Mouse (Mus musculus): Measurements from ENCODE around the gene Ntm.

The Ntm gene

DNA sequence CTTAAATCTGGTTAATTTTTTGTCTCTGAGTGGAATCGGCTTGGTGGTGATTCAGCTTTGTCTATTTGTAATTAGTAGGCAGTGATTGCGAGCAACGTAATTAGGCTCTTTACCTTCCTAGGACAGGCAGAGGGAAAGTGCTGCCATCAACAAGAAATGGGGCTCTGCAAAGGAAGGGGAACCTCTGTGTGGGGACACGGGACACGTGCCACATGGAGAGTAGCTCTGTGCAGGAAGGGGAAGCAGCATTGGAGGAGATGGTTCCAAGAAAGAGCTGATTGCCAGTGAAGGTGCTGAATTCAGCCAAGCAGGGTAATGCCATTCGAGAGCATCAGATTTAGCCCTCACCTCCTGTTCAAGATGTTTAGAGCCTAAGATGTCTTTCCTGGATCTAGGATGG is 936.5 kb downstream of the Ntm start:
- DNase-seq (ENCODE audit: low spot score): no peak

DNA sequence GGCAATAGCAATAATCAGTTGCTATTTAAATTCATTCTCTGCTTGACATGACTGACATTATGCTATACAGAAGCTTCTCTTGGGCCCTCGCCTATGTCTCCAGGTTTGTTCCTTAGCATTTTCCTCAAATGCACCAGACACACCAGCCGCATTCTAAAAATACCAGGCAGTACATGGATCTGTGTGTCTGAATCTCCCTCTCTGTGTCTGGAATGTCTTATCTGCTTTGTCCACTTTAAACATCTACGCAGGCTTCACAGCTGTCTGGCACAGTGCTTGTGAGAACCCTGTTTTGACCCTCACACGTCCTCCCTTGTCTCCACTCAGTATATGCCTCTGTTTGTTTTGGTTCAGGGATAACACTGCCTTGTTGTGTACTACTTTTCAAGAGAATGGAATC is 937.3 kb downstream of the Ntm start:
- no peak for DNase-seq (ENCODE audit: low spot score)

DNA sequence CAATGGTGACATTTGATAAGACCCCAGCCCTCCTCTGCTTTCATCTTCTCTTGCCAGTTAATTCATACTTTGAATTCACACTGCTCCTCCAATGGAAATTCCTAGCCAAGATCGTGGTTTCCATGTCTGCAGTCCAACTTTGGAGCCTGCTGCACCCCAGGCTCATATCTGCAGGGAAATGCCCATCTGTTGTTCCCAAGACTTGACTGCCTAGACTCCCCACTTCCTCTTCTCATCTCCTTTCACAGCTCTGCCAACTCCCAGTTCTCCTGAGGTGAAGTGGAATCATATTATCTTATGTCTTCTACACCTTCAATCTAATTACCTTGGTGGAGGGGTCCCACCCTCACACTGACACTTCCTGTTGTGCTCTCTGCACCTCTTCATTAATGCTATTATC is 937.8 kb downstream of the Ntm start:
- no peak for DNase-seq (ENCODE audit: low spot score)

DNA sequence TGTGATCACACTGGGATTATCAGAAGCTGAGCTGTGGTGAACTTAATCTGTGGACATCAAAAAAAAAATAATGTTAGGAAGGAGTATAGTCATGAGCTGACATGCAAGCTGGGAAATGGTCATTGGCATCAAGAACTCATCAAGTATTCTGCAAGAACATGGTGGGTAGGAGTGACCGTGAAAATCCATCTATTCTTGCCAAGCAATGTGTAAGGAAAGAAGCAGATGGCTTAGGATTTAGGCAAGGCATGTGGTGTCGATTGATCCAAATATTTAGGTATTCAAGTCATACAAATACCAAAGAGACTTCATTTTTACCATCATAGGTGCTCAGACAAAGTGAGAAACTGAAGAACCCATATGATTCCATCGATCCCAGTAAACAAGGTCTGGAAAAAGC is 946.1 kb downstream of the Ntm start:
- no peak for DNase-seq (ENCODE audit: low spot score)

DNA sequence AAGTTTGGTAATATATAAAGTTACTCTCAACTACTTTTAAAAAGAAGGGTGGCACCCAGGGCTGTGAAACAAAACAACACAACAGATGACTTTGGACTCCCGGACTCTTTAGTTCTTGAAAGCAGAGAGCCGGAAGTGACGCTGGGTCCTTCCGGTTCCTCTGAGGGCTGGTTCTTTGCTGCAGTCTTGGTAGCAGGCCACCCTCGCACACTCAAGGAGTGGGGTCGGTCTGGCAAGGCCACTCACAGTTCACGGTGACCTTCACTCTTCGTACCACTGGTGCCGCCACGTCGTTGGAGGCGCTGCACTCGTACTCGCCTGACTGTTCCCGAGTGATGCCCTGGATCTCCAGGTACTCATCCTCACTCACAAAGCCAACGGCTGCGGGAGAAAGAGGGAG is 949.1 kb downstream of the Ntm start:
- DNase-seq (ENCODE audit: low spot score): no peak

DNA sequence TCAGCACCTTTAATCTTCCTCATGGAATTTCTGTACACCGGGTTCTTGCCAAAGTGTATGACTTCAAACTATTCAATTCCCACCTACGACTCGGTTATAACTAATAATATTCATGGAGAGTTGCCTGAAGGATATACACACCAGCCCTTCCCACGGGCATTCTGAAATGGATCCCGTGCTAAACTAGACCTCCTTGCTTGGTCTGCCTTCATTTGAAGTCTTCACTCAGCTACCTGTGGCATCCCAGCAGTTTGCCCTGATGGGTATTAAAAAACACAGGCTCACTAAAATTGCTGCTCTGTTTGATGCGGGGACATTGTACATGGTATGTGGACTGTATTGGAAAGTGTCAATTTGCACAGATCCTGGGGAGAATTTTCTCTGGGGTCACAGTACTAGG is 950.4 kb downstream of the Ntm start:
- no peak for DNase-seq (ENCODE audit: low spot score)

DNA sequence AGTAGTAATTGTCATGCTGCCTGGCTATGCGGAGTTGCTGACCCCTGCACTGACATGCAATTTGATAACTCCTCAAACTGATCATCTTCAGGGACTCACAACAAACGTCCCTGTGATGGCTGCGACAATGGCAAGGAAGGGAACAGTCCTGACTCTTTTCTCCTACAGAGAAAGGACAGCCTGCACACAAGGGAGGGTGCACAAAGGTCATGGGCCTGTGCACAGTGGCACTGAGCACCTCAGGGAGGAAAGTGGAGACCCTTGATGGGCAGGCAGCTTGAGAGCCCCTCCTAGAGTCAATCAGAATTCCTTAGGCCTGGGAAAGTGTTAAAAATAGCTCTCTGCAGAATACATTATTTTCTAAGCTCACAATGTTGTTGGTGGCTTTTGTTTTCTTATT is 951.5 kb downstream of the Ntm start:
- no peak for DNase-seq (ENCODE audit: low spot score)

DNA sequence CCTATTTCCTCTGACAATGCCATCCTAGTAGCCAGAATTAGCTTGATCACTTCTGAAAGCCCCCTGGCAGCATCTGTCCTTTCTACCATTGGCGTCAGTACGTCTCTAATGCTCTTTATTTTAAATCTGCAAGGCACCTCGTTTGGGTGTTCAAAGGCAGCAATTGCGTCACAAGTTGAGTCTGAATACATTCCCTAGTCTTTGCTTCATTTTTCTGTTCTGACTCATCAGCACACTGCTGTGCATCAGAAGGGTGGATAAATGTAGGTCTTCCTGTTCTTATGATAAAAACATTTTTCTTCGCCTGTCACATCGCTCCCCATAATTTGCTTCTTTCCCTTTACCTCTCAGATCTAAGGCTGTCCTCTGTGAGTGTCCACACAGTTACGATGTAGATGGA is 958.4 kb downstream of the Ntm start:
- no peak for DNase-seq (ENCODE audit: low spot score)

DNA sequence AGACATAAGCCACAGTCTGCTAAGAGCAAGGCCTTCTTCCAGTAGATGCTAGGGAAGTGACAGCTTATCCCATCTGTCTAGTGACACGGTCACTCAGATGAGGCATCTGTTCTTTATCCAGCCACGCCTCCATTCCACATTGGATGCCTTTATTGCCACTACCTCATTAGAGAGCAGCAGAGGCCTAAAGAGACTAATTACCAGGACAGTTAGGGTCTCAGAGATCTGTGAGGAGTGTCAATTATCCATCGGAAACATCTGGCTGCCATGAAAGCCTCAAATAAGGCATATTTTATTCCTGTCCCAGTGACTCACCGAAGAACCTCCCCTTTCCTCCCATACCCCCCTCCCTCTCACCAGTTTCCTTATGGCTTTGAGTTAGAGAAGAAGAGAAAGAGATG is 963.0 kb downstream of the Ntm start:
- DNase-seq (ENCODE audit: low spot score): no peak

DNA sequence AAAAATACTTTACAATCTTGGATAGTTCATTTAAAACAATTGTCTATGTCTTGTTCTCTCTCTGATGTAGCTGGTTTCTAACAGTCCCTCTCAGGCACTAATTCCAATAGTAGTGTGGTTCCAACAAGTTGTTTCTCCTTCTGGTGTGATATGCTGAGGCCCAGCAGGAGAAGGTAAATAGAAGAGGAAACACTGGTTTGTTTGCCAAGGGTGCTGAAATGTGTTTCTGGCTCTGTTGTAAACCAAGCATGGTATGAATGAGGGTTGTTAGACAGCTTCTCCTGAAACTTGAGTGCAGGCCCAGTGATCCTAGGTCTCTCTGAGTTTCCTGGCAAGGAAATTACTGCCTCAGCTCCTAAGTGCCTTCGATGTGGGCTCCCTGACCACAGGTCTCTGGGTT is 985.7 kb downstream of the Ntm start:
- DNase-seq (ENCODE audit: low spot score): no peak

DNA sequence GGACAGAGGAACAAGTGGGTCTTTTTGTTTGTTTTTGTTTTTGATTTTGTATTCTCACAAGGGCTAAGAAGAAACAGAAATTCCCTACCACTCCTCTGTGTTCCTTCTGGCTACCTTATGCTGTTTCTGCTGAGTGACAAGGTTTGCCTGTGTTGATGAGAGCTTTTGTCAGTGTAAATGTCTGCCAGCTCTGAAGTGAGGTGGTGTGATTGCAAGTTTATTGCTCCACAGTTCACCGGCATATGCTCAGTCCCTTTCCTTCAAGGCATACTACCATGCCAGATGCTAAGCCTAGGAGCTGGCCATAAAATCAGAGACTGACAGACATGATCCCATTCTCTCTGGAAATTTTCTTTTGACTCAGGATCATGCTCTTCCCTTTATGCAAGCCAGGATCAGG is 993.5 kb downstream of the Ntm start:
- no peak for DNase-seq (ENCODE audit: low spot score)

Data from T-cell, adult 2 months (primary cell).